Mouse (Mus musculus) gastrocnemius, postnatal 4 days (tissue): ENCODE measurements around the gene Slc37a1. TPM values are rescaled to one million over a fixed set of nuclear protein-coding genes. Genes with fewer than 3 reads are reported as not detected.

Experiments
- DNase-seq, 2 experiments: peaks; one replicate each; pipeline ENCODE4 v3.0.0; 2021 to 2022; ENCODE audit warnings: low spot score in 2 of 2, mixed read lengths in 2 of 2
- total RNA-seq, 2 experiments: library from RNA; stranded (reverse); gene quantifications; 2 replicates each; pipeline ENCODE4 v1.2.3; 2021

The Slc37a1 gene
- total RNA-seq, 2 experiments from 2014 or later: 1.4 to 2.4 TPM

- no peak for DNase-seq
Observed at GRCm38 (mm10) chr17:31316998-31317397, 30.4 kb downstream of the Slc37a1 start.

GRCm38 (mm10) chr17:31317521-31318272 lies 31.1 kb downstream of the Slc37a1 start:
- no peak for DNase-seq

- DNase-seq: no peak
Observed at GRCm38 (mm10) chr17:31318906-31319767, 32.5 kb downstream of the Slc37a1 start.

- no peak for DNase-seq
Observed at GRCm38 (mm10) chr17:31321425-31321824, 34.8 kb downstream of the Slc37a1 start.

GRCm38 (mm10) chr17:31322446-31322845 lies 35.9 kb downstream of the Slc37a1 start:
- no peak for DNase-seq

- DNase-seq: no peak
Observed at GRCm38 (mm10) chr17:31323379-31323778, 36.8 kb downstream of the Slc37a1 start.

- DNase-seq: no peak
Observed at GRCm38 (mm10) chr17:31324227-31324626, 37.6 kb downstream of the Slc37a1 start.

GRCm38 (mm10) chr17:31325451-31326219 lies 39.0 kb downstream of the Slc37a1 start:
- DNase-seq: no peak

GRCm38 (mm10) chr17:31326220-31326852 lies 39.7 kb downstream of the Slc37a1 start:
- no peak for DNase-seq

GRCm38 (mm10) chr17:31328466-31328865 lies 41.9 kb downstream of the Slc37a1 start:
- no peak for DNase-seq

GRCm38 (mm10) chr17:31330622-31331021 lies 44.0 kb downstream of the Slc37a1 start:
- peak in 1 of 2 experiments; percentile 53 for DNase-seq

- DNase-seq: no peak
Observed at GRCm38 (mm10) chr17:31331273-31331672, 44.7 kb downstream of the Slc37a1 start.

GRCm38 (mm10) chr17:31331920-31332319 lies 45.3 kb downstream of the Slc37a1 start:
- DNase-seq: no peak

- DNase-seq: no peak
Observed at GRCm38 (mm10) chr17:31332333-31332732, 45.7 kb downstream of the Slc37a1 start.

GRCm38 (mm10) chr17:31334509-31335260 lies 48.1 kb downstream of the Slc37a1 start:
- no peak for DNase-seq

- no peak for DNase-seq
Observed at GRCm38 (mm10) chr17:31335344-31336080, 48.9 kb downstream of the Slc37a1 start.

GRCm38 (mm10) chr17:31339769-31340168 lies 53.2 kb downstream of the Slc37a1 start:
- no peak for DNase-seq

GRCm38 (mm10) chr17:31342191-31342590 lies 55.6 kb downstream of the Slc37a1 start:
- DNase-seq: no peak

- DNase-seq: peak; percentile 46 to 73
Observed at GRCm38 (mm10) chr17:31344172-31344801, 57.7 kb downstream of the Slc37a1 start.
